Mouse (Mus musculus): ENCODE results near the gene Impg1.
A peak's percentile ranks its signal among the peaks of the same experiment; 100 is the strongest.
"Not testable (repeated sequence)": the region's sequence is repeated elsewhere in the genome, so short reads cannot be mapped to it uniquely, and the experiment has no call there.

Gene Impg1

GRCm38 (mm10) chr9:80344451-80345000, 120.8 kb downstream of the Impg1 start:
- DNase-seq (ENCODE audit: low spot score in 2 of 2): no peak

- DNase-seq (ENCODE audit: low spot score in 2 of 2): no peak
These were observed 122.8 kb downstream of the Impg1 start for GRCm38 (mm10) chr9:80342520-80342919.

GRCm38 (mm10) chr9:80341756-80342155, 123.5 kb downstream of the Impg1 start:
- peak; percentile 29 to 31 for DNase-seq (ENCODE audit: low spot score in 2 of 2)

- DNase-seq (ENCODE audit: low spot score in 2 of 2): no peak
These were observed 124.4 kb downstream of the Impg1 start for GRCm38 (mm10) chr9:80340927-80341326.

GRCm38 (mm10) chr9:80338026-80338425, 127.3 kb downstream of the Impg1 start:
- DNase-seq (ENCODE audit: low spot score in 2 of 2): no peak

GRCm38 (mm10) chr9:80335660-80336357, 129.5 kb downstream of the Impg1 start:
- no peak for DNase-seq (ENCODE audit: low spot score in 2 of 2)

GRCm38 (mm10) chr9:80333998-80334605, 131.2 kb downstream of the Impg1 start:
- no peak for DNase-seq (ENCODE audit: low spot score in 2 of 2)

- DNase-seq (ENCODE audit: low spot score in 2 of 2): no peak
These were observed 131.8 kb downstream of the Impg1 start for GRCm38 (mm10) chr9:80333466-80333865.

GRCm38 (mm10) chr9:80332153-80332552, 133.1 kb downstream of the Impg1 start:
- DNase-seq (ENCODE audit: low spot score in 2 of 2): peak in 1 of 2 experiments; percentile 18

- not testable (repeated sequence) for DNase-seq (ENCODE audit: low spot score in 2 of 2)
These were observed 144.0 kb downstream of the Impg1 start for GRCm38 (mm10) chr9:80321051-80321887.

- DNase-seq (ENCODE audit: low spot score in 2 of 2): peak; percentile 31
These were observed 147.3 kb downstream of the Impg1 start for GRCm38 (mm10) chr9:80318027-80318426.

GRCm38 (mm10) chr9:80315922-80316321, 149.4 kb downstream of the Impg1 start:
- no peak for DNase-seq (ENCODE audit: low spot score in 2 of 2)

- no peak for DNase-seq (ENCODE audit: low spot score in 2 of 2)
These were observed 151.7 kb downstream of the Impg1 start for GRCm38 (mm10) chr9:80313610-80314009.

- no peak for DNase-seq (ENCODE audit: low spot score in 2 of 2)
These were observed 157.7 kb downstream of the Impg1 start for GRCm38 (mm10) chr9:80307629-80308028.

- no peak for DNase-seq (ENCODE audit: low spot score in 2 of 2)
These were observed 158.4 kb downstream of the Impg1 start for GRCm38 (mm10) chr9:80306853-80307252.

- no peak for DNase-seq (ENCODE audit: low spot score in 2 of 2)
These were observed 158.9 kb downstream of the Impg1 start for GRCm38 (mm10) chr9:80306390-80306789.

GRCm38 (mm10) chr9:80303518-80303917, 161.8 kb downstream of the Impg1 start:
- DNase-seq (ENCODE audit: low spot score in 2 of 2): peak in 1 of 2 experiments; percentile 23

- DNase-seq (ENCODE audit: low spot score in 2 of 2): no peak
These were observed 166.2 kb downstream of the Impg1 start for GRCm38 (mm10) chr9:80299031-80299430.

- no peak for DNase-seq (ENCODE audit: low spot score in 2 of 2)
These were observed 169.2 kb downstream of the Impg1 start for GRCm38 (mm10) chr9:80296086-80296485.

- peak in 1 of 2 experiments; percentile 14 for DNase-seq (ENCODE audit: low spot score in 2 of 2)
These were observed 172.2 kb downstream of the Impg1 start for GRCm38 (mm10) chr9:80293056-80293584.

GRCm38 (mm10) chr9:80286845-80287244, 178.4 kb downstream of the Impg1 start:
- DNase-seq (ENCODE audit: low spot score in 2 of 2): no peak
